Mouse (Mus musculus) embryonic fibroblast, embryonic 13.5 days (primary cell): ENCODE results near the gene Cib1.

Experiments used
- CTCF ChIP-seq: IDR thresholded peaks from 2 replicates; pipeline ENCODE4 v1.5.1; 2011; ENCODE audit warnings: mild to moderate bottlenecking, control low read depth, low read length, moderate library complexity, borderline replicate concordance; ENCODE audit not compliant: insufficient read depth
- POLR2A ChIP-seq: IDR thresholded peaks from 2 replicates; pipeline ENCODE4 v1.6.1; 2011; ENCODE audit warnings: low read depth, mild to moderate bottlenecking, control low read depth, low read length, moderate library complexity

- TF ChIP-seq CTCF (no peak), POLR2A (no peak)
Measured at GRCm38 (mm10) chr7:80280032-80280431, 47.4 kb upstream of the Cib1 start.
